ENCODE assay signal across 19 mouse cellular contexts in the genomic region with DNA sequence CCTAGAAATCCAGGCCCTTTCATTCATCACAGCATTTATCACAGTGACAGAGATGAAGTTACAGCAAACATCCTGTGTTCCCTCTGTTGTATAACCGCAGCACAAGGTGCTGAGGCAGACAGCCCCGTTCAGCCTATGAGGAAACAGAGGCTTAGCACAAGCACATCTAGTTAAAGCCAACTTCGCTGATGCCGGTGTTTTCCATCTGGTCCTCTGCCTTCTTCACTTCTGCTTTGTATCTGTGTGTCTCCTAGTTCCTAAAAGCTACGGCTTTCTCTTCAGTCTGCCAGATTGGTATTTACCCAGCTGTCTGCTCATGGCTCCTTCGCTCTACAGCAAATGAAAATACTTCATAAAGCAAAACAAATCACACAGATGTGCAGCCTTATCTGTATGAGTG.
DNase-seq lines count a peak whose midpoint lies in the region; ATAC-seq and TF ChIP-seq lines count a peak whose summit lies in the region.
"Had no signal": no experiment of that assay in that cellular context is flagged by ENCODE, and none has a peak within 500 bp of the region (broad histone marks: within the 10 kb centered on the region; RNA-seq: fewer than 3 reads in every experiment).

No protein-coding gene starts in this region.

- no peaks in the 10 kb centered on the region for H3K36me3 ChIP-seq in midbrain, postnatal 0 days (ENCODE audit: insufficient read depth, low read length)
- H3K36me3 ChIP-seq in midbrain, embryonic 11.5 days (ENCODE audit: control insufficient read depth, insufficient read depth, low read length): no peaks in the 10 kb centered on the region
- H3K36me3 ChIP-seq: embryonic facial prominence, embryonic 13.5 days; forebrain, embryonic 15.5 days; heart, embryonic 15.5 days had no signal

- no peaks in the 10 kb centered on the region for H3K9me3 ChIP-seq in midbrain, postnatal 0 days (ENCODE audit: low read length)
- no peaks in the 10 kb centered on the region for H3K9me3 ChIP-seq in midbrain, embryonic 11.5 days (ENCODE audit: control insufficient read depth, low read length)
- H3K9me3 ChIP-seq: embryonic facial prominence, embryonic 13.5 days; forebrain, embryonic 15.5 days; heart, embryonic 15.5 days had no signal

- no peak for ATAC-seq in midbrain, postnatal 0 days (ENCODE audit: low FRiP score)
- ATAC-seq in midbrain, embryonic 11.5 days (ENCODE audit: low FRiP score): no peak
- ATAC-seq: forebrain, embryonic 15.5 days; lung, postnatal 0 days; midbrain, embryonic 16.5 days had no signal

- no peaks in the 10 kb centered on the region for H3K27me3 ChIP-seq in midbrain, postnatal 0 days (ENCODE audit: insufficient read depth, low read length)
- H3K27me3 ChIP-seq in midbrain, embryonic 11.5 days (ENCODE audit: control insufficient read depth, insufficient read depth, low read length): no peaks in the 10 kb centered on the region
- H3K27me3 ChIP-seq: embryonic facial prominence, embryonic 13.5 days; forebrain, embryonic 15.5 days; heart, embryonic 15.5 days had no signal

- no peak for TF ChIP-seq CTCF in left cerebral cortex, adult 2 months (IDR thresholded peaks at IDR 0.05)
- TF ChIP-seq CTCF in midbrain, postnatal 0 days (IDR thresholded peaks at IDR 0.05): no peak

- intact Hi-C loops in left cerebral cortex, postnatal 10 days (cut with DNase I): no loop called here
- intact Hi-C loops in left cerebral cortex, adult 2 months (cut with DNase I): no loop called here

- no peak overlapping the region for H3K9ac ChIP-seq in midbrain, postnatal 0 days (replicated peaks; ENCODE audit: low read length, poor library complexity, severe bottlenecking)
- H3K9ac ChIP-seq in midbrain, embryonic 11.5 days (ENCODE audit: low read length): no peak overlapping the region
- H3K9ac ChIP-seq: embryonic facial prominence, embryonic 13.5 days; forebrain, embryonic 15.5 days; heart, embryonic 15.5 days; liver, embryonic 14.5 days had no signal

- H3K4me2 ChIP-seq in midbrain, postnatal 0 days (ENCODE audit: low read depth, low read length, poor library complexity, severe bottlenecking): no peak overlapping the region
- no peak overlapping the region for H3K4me2 ChIP-seq in midbrain, embryonic 11.5 days
- H3K4me2 ChIP-seq: embryonic facial prominence, embryonic 13.5 days; forebrain, embryonic 15.5 days; heart, embryonic 15.5 days had no signal

- no peak overlapping the region for H3K27ac ChIP-seq in left cerebral cortex, adult 2 months
- H3K27ac ChIP-seq in midbrain, postnatal 0 days (ENCODE audit: low read depth, low read length): no peak overlapping the region
- H3K27ac ChIP-seq in midbrain, embryonic 11.5 days (ENCODE audit: low read depth, low read length): no peak overlapping the region
- H3K27ac ChIP-seq: embryonic facial prominence, embryonic 13.5 days; forebrain, embryonic 15.5 days; heart, embryonic 15.5 days; liver, embryonic 14.5 days had no signal

- 91% methylated on average over 6 of the region's 6 CpGs for WGBS in midbrain, postnatal 0 days
- 85% methylated on average over 6 of the region's 6 CpGs for WGBS in midbrain, embryonic 11.5 days

- DNase-seq in heart, adult 18-20 months: peak; percentile 5 to 42
- DNase-seq in heart, postnatal 4 days: no peak
- DNase-seq in left cerebral cortex, postnatal 10 days (ENCODE audit: extremely low spot score in 1 of 2, low spot score in 2 of 2): peak; percentile 16 to 22
- no peak for DNase-seq in left cerebral cortex, adult 2 months (ENCODE audit: extremely low spot score in 1 of 2, low spot score in 2 of 2)
- peak; percentile 12 for DNase-seq in midbrain, postnatal 0 days (ENCODE audit: low spot score)
- DNase-seq in midbrain, embryonic 11.5 days (ENCODE audit: low spot score, missing footprints): no peak
- DNase-seq in telencephalon, adult 2 months (ENCODE audit: low read depth, low spot score): peak; percentile 55
- no peak for DNase-seq in thymus, postnatal 25 days
- DNase-seq: adrenal gland, adult 2 months; cerebellum, adult 9-11 months; gastrocnemius, postnatal 36 days; kidney, adult 2 months; kidney, postnatal 14 days had no signal

- no peaks in the 10 kb centered on the region for H3K4me1 ChIP-seq in midbrain, postnatal 0 days (ENCODE audit: insufficient read depth, low read length)
- no peaks in the 10 kb centered on the region for H3K4me1 ChIP-seq in midbrain, embryonic 11.5 days (ENCODE audit: control insufficient read depth, insufficient read depth, low read length)
- H3K4me1 ChIP-seq: heart, embryonic 15.5 days had no signal

- H3K4me3 ChIP-seq in left cerebral cortex, adult 2 months: no peak overlapping the region
- no peak overlapping the region for H3K4me3 ChIP-seq in midbrain, postnatal 0 days (ENCODE audit: low read depth, low read length)
- no peak overlapping the region for H3K4me3 ChIP-seq in midbrain, embryonic 11.5 days (ENCODE audit: low read depth, low read length)
- H3K4me3 ChIP-seq: embryonic facial prominence, embryonic 13.5 days; forebrain, embryonic 15.5 days; heart, embryonic 15.5 days had no signal

Comparison
In these comparisons a context has a peak if more than half of its experiments do, and no peak if none do; other contexts are left out.
1. DNase-seq: peak in heart, adult 18-20 months (2 of 2), left cerebral cortex, postnatal 10 days (2 of 2), midbrain, postnatal 0 days (single experiment) and telencephalon, adult 2 months (single experiment); none in heart, postnatal 4 days (single experiment), left cerebral cortex, adult 2 months (0 of 2), midbrain, embryonic 11.5 days (single experiment) and thymus, postnatal 25 days (single experiment).